Mouse (Mus musculus) midbrain, postnatal 0 days (tissue): Measurements from ENCODE around the gene Cradd. TPM values are rescaled to one million over a fixed set of nuclear protein-coding genes. Genes with fewer than 3 reads are reported as not detected.

ENCODE experiments used
- ATAC-seq: fragments of 200-750 bp; cut with Nextera tagmentation; 2 replicates; pipeline ENCODE4 v1.8.0; 2017; ENCODE audit warnings: moderate number of reproducible peaks, mild to moderate bottlenecking, moderate TSS enrichment, moderate library complexity; ENCODE audit not compliant: low FRiP score
- DNase-seq: peaks from one replicate; pipeline ENCODE4 v3.0.0-alpha.2; 2015; ENCODE audit warnings: low spot score
- H3K27ac ChIP-seq: fragments of 300-500 bp; sonication (generic); 2 replicates; pipeline ENCODE4 v1.5.1; 2014; ENCODE audit warnings: low read depth, mild to moderate bottlenecking, low read length, mixed read lengths
- H3K27me3 ChIP-seq: fragments of 300-500 bp; sonication (generic); 2 replicates; pipeline ENCODE4 v1.6.1; 2014; ENCODE audit warnings: low read length, control low read depth, mixed read lengths; ENCODE audit not compliant: insufficient read depth
- H3K36me3 ChIP-seq: fragments of 300-500 bp; sonication (generic); 2 replicates; pipeline ENCODE4 v1.6.1; 2014; ENCODE audit warnings: low read length, control low read depth, mixed read lengths; ENCODE audit not compliant: insufficient read depth
- H3K4me1 ChIP-seq: fragments of 300-500 bp; sonication (generic); 2 replicates; pipeline ENCODE4 v1.6.1; 2014; ENCODE audit warnings: mild to moderate bottlenecking, control low read depth, antibody characterized with exemption, low read length, mixed read lengths; ENCODE audit not compliant: insufficient read depth
- H3K4me2 ChIP-seq: fragments of 300-500 bp; sonication (generic); 2 replicates; pipeline ENCODE4 v1.6.1; 2014; ENCODE audit warnings: low read depth, mild to moderate bottlenecking, low read length, mixed read lengths; ENCODE audit not compliant: poor library complexity, severe bottlenecking
- H3K4me3 ChIP-seq: fragments of 300-500 bp; sonication (generic); 2 replicates; pipeline ENCODE4 v1.5.1; 2014; ENCODE audit warnings: low read depth, mild to moderate bottlenecking, low read length, moderate library complexity
- H3K9ac ChIP-seq: fragments of 300-500 bp; sonication (generic); replicated peaks from 2 replicates; pipeline ENCODE4 v1.6.1; 2014; ENCODE audit warnings: mild to moderate bottlenecking, low read length, moderate library complexity, mixed read lengths; ENCODE audit not compliant: poor library complexity, severe bottlenecking
- H3K9me3 ChIP-seq: fragments of 300-500 bp; sonication (generic); 2 replicates; pipeline ENCODE4 v1.6.1; 2016; ENCODE audit warnings: low read length, control low read depth
- CTCF ChIP-seq: IDR thresholded peaks from 2 replicates; pipeline ENCODE4 v1.5.1; 2016; ENCODE audit warnings: antibody characterized with exemption, mild to moderate bottlenecking
- WGBS: fragments of 180-500 bp; shearing (Covaris S2); extraction: QIAGEN DNeasy Blood & Tissue Kit; methylation state at CpG from one replicate; pipeline ENCODE4 v1.1.7; 2014; 5-methylcytosine and 5-hydroxymethylcytosine counted together
- polyA plus RNA-seq: library from polyadenylated mRNA; unstranded; fragments of >200 nt; fragmentation: Nextera tagmentation; extraction: Ambion mirVana; gene quantifications from 2 replicates; pipeline ENCODE4 v1.2.1, GENCODE M21; 2015
- total RNA-seq: library from RNA; depleted of rRNA; stranded (reverse); fragments of >200 nt; gene quantifications from 2 replicates; pipeline ENCODE4 v1.2.3, GENCODE M21; 2014

Gene Cradd
- total and polyA plus RNA-seq, 2 experiments from 2014 or later: 8.2 to 9.2 TPM

DNA sequence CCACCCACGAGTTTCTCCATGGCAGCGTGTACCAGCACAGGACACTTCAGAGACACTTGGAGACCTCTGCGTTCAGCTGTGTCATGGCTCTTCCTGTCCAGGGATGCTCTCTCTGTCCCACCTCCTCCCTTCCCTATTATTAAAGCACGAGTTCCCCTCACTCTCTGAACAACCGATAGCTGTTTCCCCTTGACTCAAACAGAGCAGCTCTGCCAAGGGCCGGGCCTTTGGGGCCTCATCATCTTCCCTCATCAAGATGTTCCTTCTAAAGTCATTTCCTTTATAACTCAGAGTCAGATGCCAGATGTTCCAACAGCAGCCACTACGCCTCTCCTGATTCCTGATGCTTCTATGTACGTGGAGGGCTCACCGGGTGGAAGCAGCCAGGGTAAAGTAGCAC lies 110.1 kb downstream of the Cradd start:
- TF ChIP-seq CTCF: no peak
- 84% methylated on average over 9 of the region's 9 CpGs for WGBS
- H3K9me3 ChIP-seq: no peaks in the 10 kb centered on the region

DNA sequence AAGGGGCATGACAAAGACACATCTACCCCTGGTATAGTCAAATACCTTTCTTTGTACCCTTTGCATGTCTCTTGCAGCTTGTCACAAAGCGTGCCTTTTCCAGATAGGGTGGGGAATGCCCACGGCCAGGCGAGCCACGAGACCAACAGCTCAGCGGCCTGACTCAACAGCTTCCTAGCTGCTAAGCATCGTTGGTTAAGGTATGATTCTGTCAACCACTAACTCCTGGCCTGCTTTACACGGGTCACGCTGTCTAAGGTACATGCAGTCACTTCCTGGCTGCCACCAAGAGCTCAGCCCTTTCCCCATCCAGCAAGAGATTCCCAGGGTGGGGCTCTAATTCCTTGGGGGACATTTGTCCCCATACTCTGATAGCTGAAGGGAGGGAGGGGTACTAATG lies 110.6 kb downstream of the Cradd start:
- H3K36me3 ChIP-seq: no peaks in the 10 kb centered on the region
- H3K9me3 ChIP-seq: no peaks in the 10 kb centered on the region
- WGBS: 93% methylated on average over 8 of the region's 8 CpGs
- H3K4me2 ChIP-seq: no peak overlapping the region
- no peak for TF ChIP-seq CTCF
- no peak overlapping the region for H3K27ac ChIP-seq
- no peak for ATAC-seq
- H3K27me3 ChIP-seq: no peaks in the 10 kb centered on the region
- no peak overlapping the region for H3K4me3 ChIP-seq
- no peak for DNase-seq
- no peak overlapping the region for H3K9ac ChIP-seq
- no peaks in the 10 kb centered on the region for H3K4me1 ChIP-seq

More for the DNA sequence above, 110.1 kb downstream of the Cradd start:
- H3K4me1 ChIP-seq: no peaks in the 10 kb centered on the region
- DNase-seq (no peak), ATAC-seq (no peak)
- H3K27me3 ChIP-seq: no peaks in the 10 kb centered on the region
- H3K9ac ChIP-seq: no peak overlapping the region
- no peak overlapping the region for H3K4me2 ChIP-seq
- no peaks in the 10 kb centered on the region for H3K36me3 ChIP-seq
- H3K27ac ChIP-seq: no peak overlapping the region
- H3K4me3 ChIP-seq: no peak overlapping the region

DNA sequence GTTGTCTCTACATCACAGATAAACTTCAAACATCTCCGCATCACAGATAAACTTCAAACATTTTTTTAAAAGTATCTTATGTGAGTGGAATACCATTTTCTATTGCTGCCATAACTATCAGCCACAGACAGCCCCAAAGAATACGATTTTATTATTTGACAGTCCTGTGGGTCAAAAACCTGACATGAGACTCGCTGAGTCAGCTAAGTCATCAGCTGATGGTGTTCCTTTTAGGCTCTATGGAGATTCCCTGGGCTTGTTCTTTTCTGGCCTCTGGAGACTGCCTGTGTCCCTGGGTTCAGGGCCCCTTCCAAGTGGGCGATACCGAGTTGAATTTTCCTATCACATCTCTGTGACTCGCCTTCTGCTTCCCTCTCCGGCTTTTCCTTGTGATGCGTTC lies 112.3 kb downstream of the Cradd start:
- ATAC-seq (no peak), DNase-seq (no peak)
- H3K9me3 ChIP-seq: no peaks in the 10 kb centered on the region
- no peaks in the 10 kb centered on the region for H3K4me1 ChIP-seq
- 90% methylated on average over 8 of the region's 8 CpGs for WGBS
- no peak for TF ChIP-seq CTCF
- H3K36me3 ChIP-seq: no peaks in the 10 kb centered on the region
- no peaks in the 10 kb centered on the region for H3K27me3 ChIP-seq
- no peak overlapping the region for H3K9ac ChIP-seq
- no peak overlapping the region for H3K27ac ChIP-seq
- H3K4me3 ChIP-seq: no peak overlapping the region
- no peak overlapping the region for H3K4me2 ChIP-seq

DNA sequence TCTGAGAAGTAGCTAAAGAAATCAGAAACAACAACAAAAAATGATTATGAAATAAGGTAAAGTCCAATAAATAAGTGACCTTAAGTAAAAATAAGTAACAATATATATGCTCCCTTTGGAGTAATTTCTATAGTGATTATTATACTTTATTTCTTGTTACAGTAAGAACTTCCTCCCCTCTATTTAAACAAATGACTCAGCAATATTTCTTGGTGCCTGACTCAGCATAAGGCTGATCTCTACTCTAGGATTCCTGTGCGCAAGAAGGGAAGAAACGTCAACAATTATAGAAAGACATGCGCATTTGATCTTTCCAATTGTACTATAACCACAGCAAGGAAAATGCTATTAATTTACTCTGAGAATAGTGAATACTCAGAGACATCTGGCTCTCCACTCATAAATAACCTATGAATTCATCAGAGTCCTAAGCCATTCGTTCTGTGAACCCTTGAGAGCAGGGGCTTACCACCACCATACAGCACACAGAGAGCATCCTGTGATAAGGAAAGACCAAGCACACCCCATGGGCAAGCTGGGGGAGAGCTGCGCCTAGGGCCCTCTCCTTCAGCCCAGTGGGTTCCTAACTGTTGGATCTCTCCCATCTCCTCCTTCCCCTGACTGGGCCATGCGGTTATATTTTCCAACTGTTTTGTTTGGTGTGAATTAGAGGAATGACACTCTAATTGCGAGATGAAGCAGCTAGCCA lies 113.1 kb downstream of the Cradd start:
- no peak overlapping the region for H3K27ac ChIP-seq
- no peak overlapping the region for H3K4me2 ChIP-seq
- no peak overlapping the region for H3K9ac ChIP-seq
- no peaks in the 10 kb centered on the region for H3K36me3 ChIP-seq
- no peaks in the 10 kb centered on the region for H3K27me3 ChIP-seq
- H3K4me3 ChIP-seq: no peak overlapping the region
- DNase-seq: no peak
- H3K4me1 ChIP-seq: no peaks in the 10 kb centered on the region
- ATAC-seq: no peak
- 75% methylated on average over 7 of the region's 7 CpGs for WGBS
- TF ChIP-seq CTCF: no peak
- no peaks in the 10 kb centered on the region for H3K9me3 ChIP-seq

GRCm38 (mm10) chr10:95210167-95210566 lies 113.8 kb downstream of the Cradd start:
- Histone ChIP-seq H3K36me3 (no peaks in the 10 kb centered on the region), H3K4me1 (no peaks in the 10 kb centered on the region), H3K9ac (no peak overlapping the region), H3K27me3 (no peaks in the 10 kb centered on the region), H3K4me2 (no peak overlapping the region), H3K27ac (no peak overlapping the region), H3K4me3 (no peak overlapping the region), H3K9me3 (no peaks in the 10 kb centered on the region)
- TF ChIP-seq CTCF: no peak
- DNase-seq: no peak
- no peak for ATAC-seq
- 70% methylated on average over 4 of the region's 4 CpGs for whole genome bisulfite sequencing

DNA sequence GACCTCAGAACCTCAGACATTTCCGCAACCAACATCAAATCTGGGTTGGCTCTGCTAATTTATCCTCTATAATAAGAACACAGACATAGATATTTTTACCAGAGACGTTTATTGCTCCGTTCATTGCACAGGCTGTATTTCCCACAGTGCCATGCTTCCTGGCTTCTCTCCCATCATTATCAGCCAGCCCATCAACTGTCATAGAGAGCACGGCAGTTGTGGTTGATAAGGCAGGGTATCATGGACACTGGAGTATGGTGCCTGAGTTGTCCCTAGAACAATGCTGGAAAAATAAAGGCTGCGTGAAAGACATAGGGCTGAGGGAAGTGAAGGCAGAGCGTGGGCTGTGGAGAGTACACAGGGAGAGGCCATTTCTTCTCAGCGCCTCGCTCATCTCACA lies 116.5 kb downstream of the Cradd start:
- TF ChIP-seq CTCF: no peak
- 88% methylated on average over 8 of the region's 8 CpGs for WGBS
- H3K4me1 ChIP-seq: no peaks in the 10 kb centered on the region
- no peaks in the 10 kb centered on the region for H3K36me3 ChIP-seq
- H3K27ac ChIP-seq: no peak overlapping the region
- no peak overlapping the region for H3K4me3 ChIP-seq
- no peaks in the 10 kb centered on the region for H3K9me3 ChIP-seq
- H3K4me2 ChIP-seq: no peak overlapping the region
- no peak for DNase-seq
- H3K27me3 ChIP-seq: no peaks in the 10 kb centered on the region
- ATAC-seq: no peak
- no peak overlapping the region for H3K9ac ChIP-seq
